Mouse (Mus musculus) spleen, adult 2 months (tissue): ENCODE measurements around the gene Vldlr.

ENCODE experiments used
- CTCF ChIP-seq: fragments of 200-500 bp; IDR thresholded peaks from 2 replicates; pipeline ENCODE4 v1.5.1; 2011; ENCODE audit warnings: mild to moderate bottlenecking, inconsistent platforms; ENCODE audit not compliant: insufficient read depth, insufficient read length, insufficient replicate concordance; ENCODE audit errors: extremely low read depth
- POLR2A ChIP-seq: fragments of 200-500 bp; IDR thresholded peaks from 2 replicates; pipeline ENCODE4 v1.6.1; 2011; ENCODE audit warnings: low read depth, low read length, inconsistent platforms

GRCm38 (mm10) chr19:27226626-27227025, 10.3 kb downstream of the Vldlr start:
- TF ChIP-seq CTCF, result no peak
- no peak for TF ChIP-seq POLR2A
